Mouse (Mus musculus) kidney, adult 8-10 months (tissue): ENCODE results near the gene Drg1.

Experiments used
- DNase-seq, 2 experiments: peaks; one replicate each; pipeline ENCODE4 v3.0.0; 2022

The Drg1 gene

GRCm38 (mm10) chr11:3289803-3290639 is 23.8 kb upstream of the Drg1 start:
- peak; percentile 78 to 80 for DNase-seq

- peak; percentile 66 to 73 for DNase-seq
These were observed 23.1 kb upstream of the Drg1 start for GRCm38 (mm10) chr11:3289302-3289802.

- DNase-seq: peak; percentile 49 to 62
These were observed 22.5 kb upstream of the Drg1 start, which contains the start of gene Patz1 for GRCm38 (mm10) chr11:3288521-3289301. Patz1 (plus strand) TSS chr11:3288874.

- DNase-seq: peak; percentile 52 to 75
These were observed 21.7 kb upstream of the Drg1 start for GRCm38 (mm10) chr11:3287921-3288320.

GRCm38 (mm10) chr11:3287131-3287530 is 20.9 kb upstream of the Drg1 start:
- peak in 1 of 2 experiments; percentile 20 for DNase-seq

GRCm38 (mm10) chr11:3285940-3286339 is 19.7 kb upstream of the Drg1 start:
- DNase-seq: no peak

- no peak for DNase-seq
These were observed 17.4 kb upstream of the Drg1 start for GRCm38 (mm10) chr11:3283645-3284044.

GRCm38 (mm10) chr11:3282887-3283286 is 16.7 kb upstream of the Drg1 start:
- no peak for DNase-seq

GRCm38 (mm10) chr11:3279729-3280128 is 13.5 kb upstream of the Drg1 start:
- no peak for DNase-seq

GRCm38 (mm10) chr11:3278351-3278750 is 12.1 kb upstream of the Drg1 start:
- DNase-seq: no peak

- DNase-seq: no peak
These were observed 3.0 kb upstream of the Drg1 start for GRCm38 (mm10) chr11:3269241-3269640.

GRCm38 (mm10) chr11:3267133-3267532 is 918 bp upstream of the Drg1 start:
- DNase-seq: peak in 1 of 2 experiments; percentile 7

- peak; percentile 20 to 23 for DNase-seq
These were observed 730 bp downstream of the Drg1 start for GRCm38 (mm10) chr11:3265291-3266078.

- no peak for DNase-seq
These were observed 6.7 kb downstream of the Drg1 start for GRCm38 (mm10) chr11:3259537-3259936.

- no peak for DNase-seq
These were observed 18.8 kb downstream of the Drg1 start for GRCm38 (mm10) chr11:3247387-3247786.

- no peak for DNase-seq
These were observed 22.4 kb downstream of the Drg1 start for GRCm38 (mm10) chr11:3243771-3244170.

- DNase-seq: no peak
These were observed 23.8 kb downstream of the Drg1 start for GRCm38 (mm10) chr11:3242395-3242794.

- DNase-seq: no peak
These were observed 30.9 kb downstream of the Drg1 start for GRCm38 (mm10) chr11:3235277-3235676.

GRCm38 (mm10) chr11:3233704-3234103 is 32.5 kb downstream of the Drg1 start:
- DNase-seq: no peak

GRCm38 (mm10) chr11:3232248-3232647 is 34.0 kb downstream of the Drg1 start:
- no peak for DNase-seq

- no peak for DNase-seq
These were observed 39.1 kb downstream of the Drg1 start for GRCm38 (mm10) chr11:3227113-3227512.

GRCm38 (mm10) chr11:3223105-3223504 is 43.1 kb downstream of the Drg1 start:
- no peak for DNase-seq

GRCm38 (mm10) chr11:3212526-3212925 is 53.7 kb downstream of the Drg1 start:
- no peak for DNase-seq
